Mouse (Mus musculus): ENCODE measurements around the gene Hnrnpll.

Gene Hnrnpll

GRCm38 (mm10) chr17:79995091-79995691 is 66.9 kb downstream of the Hnrnpll start:
- no peak for DNase-seq

GRCm38 (mm10) chr17:79992114-79992513 is 70.0 kb downstream of the Hnrnpll start:
- no peak for DNase-seq

- DNase-seq, result no peak
These were observed 70.8 kb downstream of the Hnrnpll start for GRCm38 (mm10) chr17:79991166-79991958.

- DNase-seq, result no peak
These were observed 72.0 kb downstream of the Hnrnpll start for GRCm38 (mm10) chr17:79990161-79990560.

GRCm38 (mm10) chr17:79984450-79984849 is 77.7 kb downstream of the Hnrnpll start:
- no peak for DNase-seq

GRCm38 (mm10) chr17:79982955-79983529 is 79.1 kb downstream of the Hnrnpll start:
- no peak for DNase-seq

GRCm38 (mm10) chr17:79982548-79982947 is 79.6 kb downstream of the Hnrnpll start:
- no peak for DNase-seq

- DNase-seq, result no peak
These were observed 80.2 kb downstream of the Hnrnpll start for GRCm38 (mm10) chr17:79981758-79982481.

- no peak for DNase-seq
These were observed 80.8 kb downstream of the Hnrnpll start for GRCm38 (mm10) chr17:79981348-79981747.

GRCm38 (mm10) chr17:79980421-79981120 is 81.6 kb downstream of the Hnrnpll start:
- DNase-seq, result no peak

All from lung, postnatal 14 days (tissue).